Mouse (Mus musculus) erythroblast, embryonic 14.5 days (primary cell): ENCODE results near the gene Nuak2. TPM values are rescaled to one million over a fixed set of nuclear protein-coding genes. Genes with fewer than 3 reads are reported as not detected.
A peak's percentile ranks its signal among the peaks of the same experiment; 100 is the strongest.

Source experiments
- H3K27me3 ChIP-seq: 2 replicates; pipeline ENCODE4 v1.6.1; 2012; ENCODE audit warnings: inconsistent platforms; ENCODE audit not compliant: control insufficient read depth
- H3K36me3 ChIP-seq: 2 replicates; pipeline ENCODE4 v1.6.1; 2012; ENCODE audit warnings: mild to moderate bottlenecking, inconsistent platforms; ENCODE audit not compliant: control insufficient read depth
- H3K4me1 ChIP-seq: 2 replicates; pipeline ENCODE4 v1.6.1; 2012; ENCODE audit warnings: inconsistent platforms; ENCODE audit not compliant: control insufficient read depth
- H3K4me3 ChIP-seq: replicated peaks from 2 replicates; pipeline ENCODE3; 2012; ENCODE audit warnings: moderate library complexity, mild to moderate bottlenecking, inconsistent platforms
- H3K9me3 ChIP-seq: 2 replicates; pipeline ENCODE4 v1.6.1; 2012; ENCODE audit warnings: low read length, inconsistent platforms, mixed read lengths; ENCODE audit not compliant: control insufficient read depth
- GATA1 ChIP-seq: IDR thresholded peaks from 2 replicates; pipeline ENCODE4 v1.6.1; 2012; ENCODE audit warnings: low read length, inconsistent platforms, mixed read lengths
- TAL1 ChIP-seq: IDR thresholded peaks from 3 replicates; pipeline ENCODE4 v1.6.1; 2012; ENCODE audit warnings: low read length, inconsistent platforms, mixed read lengths
- polyA plus RNA-seq: library from polyadenylated mRNA; stranded (reverse); fragments of >175 nt; gene quantifications from 2 replicates; pipeline ENCODE4 v1.2.3, GENCODE M21; 2012

Gene Nuak2
- polyA plus RNA-seq, 1 experiment, result not detected

DNA sequence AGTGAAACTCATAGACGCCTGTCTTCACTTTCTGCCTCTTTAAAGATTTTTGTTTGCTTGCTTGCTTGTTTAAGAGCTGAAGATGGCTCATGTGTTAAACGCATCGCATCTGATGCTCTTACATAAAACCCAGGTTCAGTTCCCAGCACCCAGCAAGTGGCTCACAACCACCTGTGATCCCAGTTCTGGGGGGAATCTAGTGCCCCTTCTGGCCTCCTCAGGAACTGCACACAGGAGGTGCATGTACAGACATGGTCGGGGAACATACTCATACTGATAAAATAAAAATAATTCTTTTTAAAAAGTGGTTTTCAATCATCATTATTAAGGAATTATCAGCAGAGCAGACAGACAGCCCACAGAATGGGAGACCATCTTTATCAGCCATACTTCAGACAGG lies 35.1 kb downstream of the Nuak2 start:
- peaks cover 8% of the 10 kb centered on the region for H3K9me3 ChIP-seq
- peaks cover 2% of the 10 kb centered on the region; the same call in 1 of the 2 replicates for H3K27me3 ChIP-seq
- peaks cover 40% of the 10 kb centered on the region for H3K36me3 ChIP-seq
- no peak for TF ChIP-seq GATA1
- no peak overlapping the region for H3K4me3 ChIP-seq
- peaks cover 20% of the 10 kb centered on the region for H3K4me1 ChIP-seq

DNA sequence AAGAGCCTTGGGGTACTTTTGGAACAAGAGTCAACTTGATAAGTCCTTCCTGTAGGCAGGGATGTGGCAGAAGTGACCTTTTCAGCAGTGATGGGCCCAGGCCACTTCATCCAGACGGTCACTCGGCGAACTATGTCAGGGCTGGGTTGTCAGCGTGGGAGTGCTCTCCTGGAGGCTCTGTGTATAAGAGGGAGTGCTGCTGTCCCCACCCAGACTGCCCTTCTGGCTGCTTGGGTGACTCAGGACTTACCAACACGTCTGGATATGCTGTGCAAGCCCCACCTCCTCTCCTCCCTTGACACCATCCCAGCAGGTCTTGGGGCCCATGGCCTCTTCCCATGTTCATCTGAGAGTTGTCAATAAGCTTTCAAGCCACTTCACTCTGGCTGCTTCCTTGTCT lies 37.5 kb downstream of the Nuak2 start:
- Histone ChIP-seq H3K4me1 (peaks cover 36% of the 10 kb centered on the region), H3K4me3 (no peak overlapping the region), H3K9me3 (peaks cover 8% of the 10 kb centered on the region), H3K36me3 (peaks cover 63% of the 10 kb centered on the region), H3K27me3 (peaks cover 2% of the 10 kb centered on the region; the same call in 1 of the 2 replicates)
- no peak for TF ChIP-seq GATA1
- no peak for TF ChIP-seq TAL1

DNA sequence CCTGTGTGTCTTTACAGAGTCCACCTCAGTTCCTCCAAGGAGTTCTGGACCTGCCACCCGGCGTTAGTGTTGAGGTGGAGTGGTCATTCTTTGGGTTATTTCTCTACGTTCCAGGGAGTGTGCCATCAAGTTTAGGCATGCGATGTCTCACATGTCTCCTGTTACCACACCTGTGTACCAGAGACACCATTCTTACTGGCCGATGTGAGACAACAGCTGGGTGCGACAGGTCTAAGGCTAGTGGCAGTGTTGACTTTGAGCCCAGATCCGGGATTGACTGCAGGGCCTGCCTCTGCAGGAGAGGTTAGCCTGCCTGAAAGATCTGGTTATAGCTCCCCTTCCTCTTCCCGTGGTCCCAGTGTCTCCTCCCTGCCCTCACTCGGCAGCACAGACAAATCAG lies 38.3 kb downstream of the Nuak2 start:
- peaks cover 44% of the 10 kb centered on the region for H3K4me1 ChIP-seq
- H3K36me3 ChIP-seq, result peaks cover 72% of the 10 kb centered on the region

DNA sequence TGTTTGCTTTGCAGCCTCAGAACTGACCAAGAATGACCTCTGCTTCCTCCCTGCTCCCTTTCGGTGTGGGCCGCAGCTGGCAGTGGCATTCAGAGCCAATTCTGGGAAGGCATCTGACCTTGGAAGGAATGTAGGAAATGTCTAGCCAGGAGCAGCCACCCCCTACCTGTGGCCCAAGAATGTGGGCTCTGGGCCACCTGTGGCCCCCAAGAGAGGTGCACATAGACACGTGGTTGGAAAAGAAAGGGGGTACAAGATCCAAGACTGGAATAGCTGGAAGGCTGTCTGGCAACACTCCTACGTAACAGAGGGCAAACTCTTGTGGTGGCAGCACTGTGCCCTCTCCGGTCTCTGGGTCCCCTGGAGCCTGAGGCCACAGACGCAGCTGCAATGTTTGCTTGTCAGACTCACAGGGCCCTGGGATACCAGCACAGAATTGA lies 39.3 kb downstream of the Nuak2 start:
- H3K36me3 ChIP-seq, result peaks cover 81% of the 10 kb centered on the region
- peaks cover 8% of the 10 kb centered on the region for H3K9me3 ChIP-seq
- H3K4me1 ChIP-seq, result peaks cover 54% of the 10 kb centered on the region
- H3K27me3 ChIP-seq, result peaks cover 2% of the 10 kb centered on the region; the same call in 1 of the 2 replicates
- H3K4me3 ChIP-seq, result no peak overlapping the region
- TF ChIP-seq TAL1, result no peak
- no peak for TF ChIP-seq GATA1

More for the DNA sequence above, 38.3 kb downstream of the Nuak2 start:
- Histone ChIP-seq H3K4me3 (peak overlapping the region; percentile 4), H3K27me3 (peaks cover 2% of the 10 kb centered on the region; the same call in 1 of the 2 replicates), H3K9me3 (peaks cover 8% of the 10 kb centered on the region)
- TF ChIP-seq TAL1 (no peak), GATA1 (no peak)

DNA sequence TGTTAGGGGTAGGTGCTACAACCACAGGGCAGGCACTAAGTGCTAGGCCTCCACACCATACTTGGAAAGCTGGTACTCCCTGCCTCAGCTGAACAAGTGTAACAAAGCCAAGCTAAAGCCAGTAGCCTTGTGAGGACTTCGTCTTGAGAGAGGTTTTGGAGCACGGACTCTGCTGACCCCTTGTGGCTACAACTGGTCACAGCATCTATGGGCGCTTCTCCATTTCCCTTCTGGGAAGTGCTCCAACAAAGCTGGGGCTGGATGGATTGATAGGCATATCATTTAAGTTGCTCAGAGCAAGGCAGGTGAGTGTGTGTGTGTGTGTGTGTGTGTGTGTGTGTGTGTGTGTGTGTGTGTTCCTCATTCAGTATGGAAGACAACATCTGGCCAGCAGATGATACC lies 39.9 kb downstream of the Nuak2 start:
- Histone ChIP-seq H3K4me3 (no peak overlapping the region), H3K9me3 (peaks cover 3% of the 10 kb centered on the region), H3K27me3 (no peaks in the 10 kb centered on the region; the same call in 1 of the 2 replicates), H3K36me3 (peaks cover 88% of the 10 kb centered on the region), H3K4me1 (peaks cover 60% of the 10 kb centered on the region)
- TF ChIP-seq GATA1, result no peak
- no peak for TF ChIP-seq TAL1

DNA sequence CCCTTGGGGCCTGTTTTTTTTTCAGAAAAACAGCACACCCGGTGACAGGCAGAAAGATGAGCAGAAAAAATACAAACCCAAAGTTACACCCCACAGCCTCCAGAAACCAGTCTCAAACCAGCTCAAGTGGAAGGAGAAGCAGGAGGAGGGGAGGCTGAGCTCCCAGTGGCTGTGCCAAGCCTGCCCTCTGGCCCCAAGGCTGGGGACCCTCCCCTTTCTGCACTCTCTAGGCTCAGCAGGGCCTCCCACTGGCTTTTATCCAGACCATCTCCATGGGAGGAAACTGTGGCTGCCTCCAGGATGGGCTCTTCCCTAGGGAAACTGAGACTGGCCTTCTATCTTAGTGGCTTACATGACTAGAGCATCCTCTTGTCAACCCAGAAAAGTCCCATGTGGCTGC lies 40.9 kb downstream of the Nuak2 start:
- Histone ChIP-seq H3K36me3 (peaks cover 98% of the 10 kb centered on the region), H3K4me1 (peaks cover 70% of the 10 kb centered on the region), H3K9me3 (no peaks in the 10 kb centered on the region), H3K27me3 (no peaks in the 10 kb centered on the region; the same call in 1 of the 2 replicates), H3K4me3 (peak overlapping the region; percentile 18)
- TF ChIP-seq GATA1, result no peak
- no peak for TF ChIP-seq TAL1

DNA sequence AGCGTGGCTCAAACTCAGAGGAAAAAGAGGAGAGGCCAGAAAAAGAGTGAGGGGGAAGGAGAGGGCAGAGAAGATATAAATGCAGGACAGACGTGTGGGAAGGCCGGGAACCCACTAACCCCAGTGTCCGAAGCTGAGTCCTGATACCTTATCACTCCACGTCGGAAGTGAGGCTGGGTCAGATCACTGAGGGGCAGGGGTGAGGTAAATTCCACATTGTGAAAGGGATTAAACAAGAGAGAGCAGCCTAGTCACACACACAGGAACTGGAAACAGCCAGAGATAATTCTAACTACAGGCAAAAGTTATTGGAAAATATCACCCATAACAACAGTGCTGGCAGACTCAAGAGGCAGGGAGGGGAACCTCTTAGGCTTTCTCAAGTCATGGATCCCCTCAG lies 46.0 kb downstream of the Nuak2 start:
- H3K27me3 ChIP-seq, result no peaks in the 10 kb centered on the region; the same call in 1 of the 2 replicates
- H3K9me3 ChIP-seq, result no peaks in the 10 kb centered on the region
- TF ChIP-seq TAL1, result no peak
- TF ChIP-seq GATA1, result no peak
- peaks cover 100% of the 10 kb centered on the region for H3K36me3 ChIP-seq
- H3K4me1 ChIP-seq, result peaks cover 93% of the 10 kb centered on the region
- peak overlapping the region; percentile 77 for H3K4me3 ChIP-seq

DNA sequence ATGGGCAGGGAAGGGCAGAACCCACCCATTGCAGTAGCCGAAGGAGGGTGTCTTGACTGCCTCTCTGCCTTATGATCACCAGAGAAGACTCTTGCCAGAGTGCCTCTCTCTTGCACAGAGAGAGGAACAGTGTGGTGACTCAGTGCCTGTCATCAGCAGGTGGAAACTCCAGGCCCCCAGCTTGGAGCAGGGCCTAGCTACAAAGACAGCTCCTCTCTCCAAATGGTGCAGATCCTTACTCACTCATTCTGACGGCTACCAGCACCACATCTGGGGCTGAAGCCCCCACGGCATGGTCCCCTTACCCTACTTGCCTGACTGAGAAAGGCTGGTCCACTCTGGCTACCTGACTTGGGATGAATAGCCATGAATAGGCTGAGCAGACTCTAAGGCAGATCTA lies 48.5 kb downstream of the Nuak2 start:
- H3K27me3 ChIP-seq, result no peaks in the 10 kb centered on the region
- no peak for TF ChIP-seq GATA1
- TF ChIP-seq TAL1, result no peak
- H3K9me3 ChIP-seq, result no peaks in the 10 kb centered on the region
- H3K36me3 ChIP-seq, result peaks cover 97% of the 10 kb centered on the region
- H3K4me1 ChIP-seq, result peaks cover 87% of the 10 kb centered on the region
- H3K4me3 ChIP-seq, result peak overlapping the region; percentile 77

DNA sequence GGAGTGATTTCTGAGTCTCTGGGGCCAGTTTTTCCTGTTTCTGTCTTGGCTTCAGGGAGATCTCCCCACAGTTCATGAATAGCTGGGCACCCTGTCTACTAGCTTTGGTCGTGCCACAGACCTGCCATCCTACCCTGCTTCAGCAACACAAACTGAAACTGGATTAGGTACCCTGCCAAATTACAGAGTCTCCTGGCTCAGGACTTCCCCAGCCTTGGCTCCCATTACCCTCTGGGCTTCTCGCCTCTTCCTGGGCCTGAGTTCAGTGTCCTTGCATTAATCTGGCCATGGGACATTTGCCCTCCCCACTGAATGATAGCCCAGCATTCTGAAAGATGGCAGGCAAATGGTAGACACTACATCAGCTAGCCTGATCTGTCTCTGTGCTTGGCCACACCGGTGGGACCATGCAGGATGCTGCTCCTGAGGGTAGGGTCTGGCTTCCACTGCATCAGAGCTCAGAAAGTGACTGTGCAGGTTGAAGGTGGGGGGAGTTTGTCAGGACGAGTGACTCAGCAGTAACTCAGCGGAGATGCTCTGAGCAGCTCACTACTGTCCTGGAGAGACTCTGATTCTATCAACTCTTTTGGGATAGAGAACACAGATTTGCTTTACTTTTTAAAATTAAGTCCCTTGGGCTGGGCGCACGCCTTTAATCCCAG lies 49.1 kb downstream of the Nuak2 start:
- H3K36me3 ChIP-seq, result peaks cover 97% of the 10 kb centered on the region
- peak overlapping the region; percentile 77 for H3K4me3 ChIP-seq
- H3K9me3 ChIP-seq, result no peaks in the 10 kb centered on the region
- no peak for TF ChIP-seq GATA1
- TF ChIP-seq TAL1, result no peak
- peaks cover 87% of the 10 kb centered on the region for H3K4me1 ChIP-seq
- H3K27me3 ChIP-seq, result no peaks in the 10 kb centered on the region

DNA sequence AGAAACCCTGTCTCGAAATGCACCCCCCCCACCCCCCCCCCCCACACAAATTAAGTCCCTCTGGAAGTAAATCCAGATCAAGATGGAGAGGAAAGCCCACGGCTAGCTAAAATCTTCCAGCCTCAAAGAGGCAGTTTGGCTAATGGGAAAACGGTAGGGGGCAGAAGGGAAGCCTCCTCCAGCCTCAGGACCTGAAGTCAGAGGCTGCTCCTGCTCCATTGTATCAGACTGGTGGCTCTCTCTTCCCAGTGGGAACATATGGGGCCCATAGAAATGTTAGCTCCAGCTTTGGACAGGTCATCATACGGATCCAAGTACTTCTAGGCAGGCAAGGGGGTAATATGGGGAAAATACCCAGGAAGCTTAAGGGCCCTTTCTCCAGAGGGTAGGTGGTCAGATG lies 49.7 kb downstream of the Nuak2 start:
- no peaks in the 10 kb centered on the region for H3K27me3 ChIP-seq
- H3K9me3 ChIP-seq, result no peaks in the 10 kb centered on the region
- H3K36me3 ChIP-seq, result peaks cover 97% of the 10 kb centered on the region
- peaks cover 87% of the 10 kb centered on the region for H3K4me1 ChIP-seq
- TF ChIP-seq GATA1 (no peak), TAL1 (no peak)
- peak overlapping the region; percentile 77 for H3K4me3 ChIP-seq
